Mouse (Mus musculus): ENCODE results near the gene Atrnl1.

- TF ChIP-seq CTCF (IDR thresholded peaks at IDR 0.05; ENCODE audit: insufficient read depth, low read length), result no peak
- TF ChIP-seq POLR2A (IDR thresholded peaks at IDR 0.05; ENCODE audit: borderline replicate concordance, extremely low read depth, low read depth, low read length), result no peak
Observed at GRCm38 (mm10) chr19:58123620-58124019, 512.8 kb downstream of the Atrnl1 start.
